Mouse (Mus musculus) forebrain, embryonic 13.5 days (tissue): ENCODE results near the gene Mboat7. TPM values are rescaled to one million over a fixed set of nuclear protein-coding genes. Genes with fewer than 3 reads are reported as not detected.

Source experiments
- ATAC-seq: fragments of 200-750 bp; cut with Nextera tagmentation; 2 replicates; pipeline ENCODE4 v1.8.0; 2017
- H3K27ac ChIP-seq: fragments of 300-500 bp; sonication (generic); 2 replicates; pipeline ENCODE4 v1.5.1; 2015; ENCODE audit warnings: inconsistent platforms, mild to moderate bottlenecking, moderate library complexity
- H3K27me3 ChIP-seq: fragments of 300-500 bp; sonication (generic); 2 replicates; pipeline ENCODE4 v1.6.1; 2015; ENCODE audit warnings: mild to moderate bottlenecking, inconsistent platforms
- H3K36me3 ChIP-seq: fragments of 300-500 bp; sonication (generic); 2 replicates; pipeline ENCODE4 v1.6.1; 2015; ENCODE audit warnings: mild to moderate bottlenecking, inconsistent platforms; ENCODE audit not compliant: poor library complexity, severe bottlenecking
- H3K4me1 ChIP-seq: fragments of 300-500 bp; sonication (generic); 2 replicates; pipeline ENCODE4 v1.6.1; 2015; ENCODE audit warnings: inconsistent platforms
- H3K4me2 ChIP-seq: fragments of 300-500 bp; sonication (generic); 2 replicates; pipeline ENCODE4 v1.6.1; 2015; ENCODE audit warnings: inconsistent platforms, mild to moderate bottlenecking, moderate library complexity
- H3K4me3 ChIP-seq: fragments of 300-500 bp; sonication (generic); 2 replicates; pipeline ENCODE4 v1.5.1; 2015; ENCODE audit warnings: mild to moderate bottlenecking, inconsistent platforms
- H3K9ac ChIP-seq: fragments of 300-500 bp; sonication (generic); 2 replicates; pipeline ENCODE4 v1.6.1; 2015; ENCODE audit warnings: mild to moderate bottlenecking, inconsistent platforms
- H3K9me3 ChIP-seq: fragments of 300-500 bp; sonication (generic); replicated peaks from 2 replicates; pipeline ENCODE4 v1.6.1; 2016; ENCODE audit warnings: inconsistent platforms
- WGBS: fragments of 180-500 bp; shearing (Covaris S2); methylation state at CpG from one replicate; pipeline ENCODE4 v1.1.7; 2015; 5-methylcytosine and 5-hydroxymethylcytosine counted together
- polyA plus RNA-seq: library from polyadenylated mRNA; unstranded; fragments of >200 nt; fragmentation: Nextera tagmentation; extraction: Ambion mirVana; gene quantifications from 2 replicates; pipeline ENCODE4 v1.2.1, GENCODE M21; 2015

Gene Mboat7
- polyA plus RNA-seq, 1 experiment from 2014 or later = 36.2 TPM

GRCm38 (mm10) chr7:3685400-3686187 is 7.7 kb downstream of the Mboat7 start:
- 90% methylated on average over 31 of the region's 31 CpGs for WGBS
- no peak overlapping the region for H3K9ac ChIP-seq
- H3K4me3 ChIP-seq = no peak overlapping the region
- ATAC-seq = no peak
- peak overlapping the region; percentile 75 for H3K27ac ChIP-seq
- H3K9me3 ChIP-seq = no peaks in the 10 kb centered on the region
- no peak overlapping the region for H3K4me2 ChIP-seq
- H3K27me3 ChIP-seq = no peaks in the 10 kb centered on the region
- peaks cover 39% of the 10 kb centered on the region for H3K36me3 ChIP-seq
- peaks cover 8% of the 10 kb centered on the region for H3K4me1 ChIP-seq

- Histone ChIP-seq H3K9me3 (no peaks in the 10 kb centered on the region), H3K27me3 (no peaks in the 10 kb centered on the region), H3K9ac (no peak overlapping the region), H3K4me2 (no peak overlapping the region), H3K4me1 (peaks cover 8% of the 10 kb centered on the region), H3K4me3 (no peak overlapping the region), H3K27ac (peak overlapping the region; percentile 75), H3K36me3 (peaks cover 44% of the 10 kb centered on the region)
- 78% methylated on average over 8 of the region's 8 CpGs for WGBS
- peak; percentile 15; the same call in 1 of the 2 replicates for ATAC-seq
These were observed 8.6 kb downstream of the Mboat7 start for GRCm38 (mm10) chr7:3684698-3685097.

DNA sequence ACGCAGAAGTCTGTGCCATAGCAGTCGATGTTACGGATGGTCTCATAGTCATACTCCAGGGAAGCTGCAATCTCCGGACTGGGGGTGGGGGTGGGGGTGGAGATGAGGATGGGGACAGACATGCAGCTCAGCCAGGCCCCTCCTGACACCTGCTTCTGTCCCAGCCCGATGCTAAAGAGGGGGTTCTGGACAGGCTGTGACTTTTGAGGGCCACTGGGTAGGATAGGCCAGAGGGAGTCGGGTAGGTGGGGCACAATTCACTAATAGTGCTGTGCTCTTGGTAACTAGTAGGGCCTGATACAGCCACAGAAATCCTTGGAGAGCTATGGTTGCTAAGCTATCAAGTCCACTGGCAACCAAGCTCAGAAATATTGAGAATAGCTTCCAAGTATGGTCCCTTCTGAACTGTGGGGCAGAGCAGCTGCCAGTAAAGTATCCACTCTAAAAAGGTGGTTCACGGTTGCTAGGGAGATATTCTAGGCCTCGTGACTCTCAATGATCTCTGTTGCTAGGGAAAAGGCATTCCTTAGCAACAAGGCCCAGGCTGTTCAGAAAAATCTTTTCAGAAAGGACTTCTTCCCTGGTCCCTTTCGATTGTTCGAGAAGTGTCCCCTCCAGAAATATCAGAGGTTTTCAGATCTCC is 9.3 kb downstream of the Mboat7 start:
- no peaks in the 10 kb centered on the region for H3K9me3 ChIP-seq
- 58% methylated on average over 10 of the region's 10 CpGs for WGBS
- no peaks in the 10 kb centered on the region for H3K27me3 ChIP-seq
- peak; percentile 69 for ATAC-seq
- H3K4me2 ChIP-seq = no peak overlapping the region
- H3K9ac ChIP-seq = no peak overlapping the region
- no peak overlapping the region for H3K4me3 ChIP-seq
- H3K4me1 ChIP-seq = peaks cover 8% of the 10 kb centered on the region
- peaks cover 44% of the 10 kb centered on the region for H3K36me3 ChIP-seq
- H3K27ac ChIP-seq = peak overlapping the region; percentile 75

DNA sequence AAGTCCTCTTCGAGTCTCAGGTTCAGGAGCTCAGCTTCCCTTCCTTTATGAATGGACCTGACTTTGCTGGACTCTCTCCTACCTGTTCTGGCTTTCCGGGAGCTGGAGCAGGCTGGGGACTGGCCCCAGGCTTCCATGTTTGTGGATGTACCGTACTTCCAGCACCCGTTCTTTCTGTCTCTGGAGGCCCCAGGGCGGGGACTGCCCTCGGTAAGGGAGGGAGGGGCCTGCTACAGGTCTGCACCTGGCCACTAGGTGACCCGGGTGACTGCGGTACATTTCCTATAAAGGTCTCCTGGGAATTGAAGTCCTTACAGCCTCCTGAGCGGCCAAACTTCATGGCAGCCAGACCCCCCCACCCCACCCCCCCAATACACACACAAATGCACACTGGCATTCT is 16.0 kb downstream of the Mboat7 start, which contains the start of gene Tmc4:
TSS of gene Tmc4 (minus strand) at position 212 of the 400 bp plus-strand sequence.
- H3K9me3 ChIP-seq = no peaks in the 10 kb centered on the region
- no peak within 1 kb of the TSS for H3K4me2 ChIP-seq
- ATAC-seq = no peak
- H3K4me1 ChIP-seq = no peaks in the 10 kb centered on the region
- no peak within 1 kb of the TSS for H3K9ac ChIP-seq
- peaks cover 13% of the 10 kb centered on the region; the same call in 1 of the 2 replicates for H3K36me3 ChIP-seq
- H3K27ac ChIP-seq = no peak within 1 kb of the TSS
- WGBS = 45% methylated on average over 9 of the region's 9 CpGs
- no peak within 1 kb of the TSS for H3K4me3 ChIP-seq
- H3K27me3 ChIP-seq = no peaks in the 10 kb centered on the region

DNA sequence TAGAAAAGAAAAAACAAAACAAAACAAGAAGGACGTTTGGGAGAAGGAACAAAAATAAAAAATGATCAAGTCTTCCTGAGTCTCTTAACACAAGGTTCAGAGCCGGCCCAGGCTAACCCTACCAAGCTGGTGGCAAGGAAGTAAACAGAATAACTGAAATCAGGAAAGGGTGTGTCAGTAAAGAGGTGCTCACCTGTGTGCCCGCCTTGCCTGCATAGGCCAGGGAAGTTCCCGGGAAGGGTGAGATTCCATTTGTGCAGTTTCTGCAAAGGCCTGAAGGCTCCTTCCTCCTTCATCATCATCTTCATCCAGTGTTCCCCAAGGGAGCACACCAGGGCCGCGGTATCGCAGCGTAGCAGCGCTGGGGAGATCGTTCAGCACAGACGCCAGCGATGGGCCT is 17.0 kb downstream of the Mboat7 start:
- no peak overlapping the region for H3K27ac ChIP-seq
- no peak overlapping the region for H3K9ac ChIP-seq
- H3K4me1 ChIP-seq = no peaks in the 10 kb centered on the region
- H3K4me3 ChIP-seq = no peak overlapping the region
- peaks cover 10% of the 10 kb centered on the region; the same call in 1 of the 2 replicates for H3K36me3 ChIP-seq
- H3K4me2 ChIP-seq = no peak overlapping the region
- no peak for ATAC-seq
- no peaks in the 10 kb centered on the region for H3K9me3 ChIP-seq
- WGBS = 86% methylated on average over 12 of the region's 12 CpGs
- H3K27me3 ChIP-seq = no peaks in the 10 kb centered on the region

DNA sequence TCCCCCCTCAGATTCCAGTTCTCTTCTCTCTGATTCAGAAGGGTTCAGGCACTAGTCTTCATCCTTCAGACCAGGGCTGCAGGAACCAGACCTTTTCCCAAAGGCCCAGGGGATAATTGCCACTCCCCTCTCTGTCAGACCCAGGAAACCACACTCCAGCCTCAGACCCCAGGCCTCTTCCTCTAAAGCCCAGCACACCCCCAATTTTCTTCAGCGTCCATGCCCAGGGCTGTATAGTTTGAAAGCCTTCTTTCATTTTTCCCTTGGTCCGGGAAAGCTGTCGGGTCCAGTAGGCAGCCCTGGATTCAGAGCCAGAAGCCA is 18.1 kb downstream of the Mboat7 start:
- ATAC-seq = no peak
- no peaks in the 10 kb centered on the region for H3K9me3 ChIP-seq

DNA sequence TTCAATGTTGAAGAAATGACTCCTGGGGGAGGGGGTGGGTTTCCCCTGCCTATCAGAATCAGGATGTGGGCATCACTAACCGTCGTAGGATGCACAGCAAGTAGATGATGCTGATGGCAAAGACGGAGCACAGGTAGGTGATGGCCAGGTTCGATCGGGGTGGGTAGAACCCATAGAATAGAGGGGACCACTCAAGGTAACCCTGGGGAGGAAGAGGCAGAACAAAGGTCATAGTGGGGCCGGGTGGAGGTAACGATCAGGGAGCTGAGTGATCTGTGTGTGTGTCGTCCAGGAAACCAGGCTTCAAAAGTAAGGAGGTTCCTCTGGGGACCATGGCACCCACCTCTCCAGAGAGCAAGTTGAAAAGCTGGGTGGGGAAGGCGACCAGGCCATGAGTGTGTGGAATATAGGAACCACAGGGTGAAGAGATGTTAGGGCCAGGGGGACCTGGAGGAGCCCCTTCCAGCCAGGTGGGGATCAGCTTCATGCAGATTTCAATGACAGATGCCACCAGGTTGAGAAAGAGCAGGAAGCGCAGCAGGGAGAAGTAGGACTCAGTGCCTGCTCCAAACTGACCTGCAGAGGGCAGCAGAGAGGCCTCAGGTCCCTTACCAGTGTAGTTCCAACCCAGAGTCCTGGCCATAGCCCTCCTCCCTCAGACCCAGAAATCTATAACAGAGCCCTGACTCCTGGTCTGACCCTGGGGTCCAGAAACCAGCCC is 18.7 kb downstream of the Mboat7 start:
- peaks cover 5% of the 10 kb centered on the region; the same call in 1 of the 2 replicates for H3K36me3 ChIP-seq
- H3K9ac ChIP-seq = no peak overlapping the region
- no peak overlapping the region for H3K27ac ChIP-seq
- no peaks in the 10 kb centered on the region for H3K9me3 ChIP-seq
- H3K4me3 ChIP-seq = no peak overlapping the region
- H3K4me1 ChIP-seq = no peaks in the 10 kb centered on the region
- H3K27me3 ChIP-seq = no peaks in the 10 kb centered on the region
- peak; percentile 90 for ATAC-seq
- WGBS = 72% methylated on average over 10 of the region's 10 CpGs
- H3K4me2 ChIP-seq = no peak overlapping the region

More for the DNA sequence above, 18.1 kb downstream of the Mboat7 start:
- no peak overlapping the region for H3K9ac ChIP-seq
- H3K27me3 ChIP-seq = no peaks in the 10 kb centered on the region
- H3K36me3 ChIP-seq = peaks cover 6% of the 10 kb centered on the region; the same call in 1 of the 2 replicates
- H3K27ac ChIP-seq = no peak overlapping the region
- no peak overlapping the region for H3K4me3 ChIP-seq
- H3K4me2 ChIP-seq = no peak overlapping the region
- H3K4me1 ChIP-seq = no peaks in the 10 kb centered on the region
- 81% methylated on average over 3 of the region's 3 CpGs for WGBS

GRCm38 (mm10) chr7:3666921-3667391 is 26.4 kb downstream of the Mboat7 start:
- Histone ChIP-seq H3K27me3 (no peaks in the 10 kb centered on the region), H3K9ac (no peak overlapping the region), H3K27ac (no peak overlapping the region), H3K36me3 (peaks cover 17% of the 10 kb centered on the region), H3K4me1 (peaks cover 23% of the 10 kb centered on the region), H3K4me2 (no peak overlapping the region), H3K9me3 (no peaks in the 10 kb centered on the region), H3K4me3 (no peak overlapping the region)
- ATAC-seq = no peak
- 16% methylated on average over 14 of the region's 14 CpGs for WGBS

DNA sequence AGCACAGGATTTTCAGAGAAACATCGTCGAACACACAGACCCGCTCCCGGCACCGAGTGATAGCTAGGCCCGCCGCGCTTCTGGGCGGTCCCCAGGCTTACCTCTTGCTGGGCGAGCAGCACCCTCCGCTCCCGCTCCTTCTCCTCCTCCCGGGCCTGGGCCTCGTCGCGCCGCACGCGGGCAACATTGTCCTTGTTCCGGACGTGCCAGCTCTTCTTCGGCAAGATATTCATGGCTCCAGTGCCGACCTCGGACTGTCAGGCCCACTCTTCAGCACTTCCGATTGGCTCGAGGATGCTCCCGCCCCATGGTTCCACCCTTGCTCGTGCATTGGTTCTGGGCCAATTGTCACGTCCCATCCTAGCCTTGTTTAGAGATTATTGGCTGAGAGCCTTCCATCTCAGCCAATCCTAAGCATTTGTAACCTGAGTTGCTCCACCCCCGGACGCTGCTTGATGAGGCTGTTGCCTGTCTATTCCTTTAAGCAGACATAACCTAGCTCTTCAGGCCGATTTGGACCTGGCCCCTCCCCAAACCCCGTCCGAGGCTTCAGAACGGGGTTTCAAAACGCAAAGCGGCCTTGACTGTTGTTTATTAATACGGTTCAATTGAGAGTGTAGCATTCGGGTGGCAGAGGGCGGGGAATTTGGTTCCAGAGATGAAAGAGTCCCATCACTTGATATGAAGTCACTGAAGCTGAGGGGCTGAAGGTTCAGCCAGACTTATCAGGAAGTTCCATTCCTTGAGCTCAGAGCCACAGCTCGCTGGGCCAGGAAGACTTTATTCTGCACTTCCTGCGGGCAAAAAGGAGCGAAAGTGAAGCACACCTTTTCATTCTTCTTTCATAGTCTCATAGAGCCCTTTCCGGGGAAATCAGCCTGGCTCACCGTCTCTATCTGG is 27.9 kb downstream of the Mboat7 start, which contains the start of gene Leng1:
TSS of gene Leng1 (minus strand) at position 626 of the 900 bp plus-strand sequence.
- H3K27me3 ChIP-seq = no peaks in the 10 kb centered on the region
- peak within 1 kb of the TSS; percentile 61 for H3K4me3 ChIP-seq
- H3K27ac ChIP-seq = peak within 1 kb of the TSS; percentile 64
- H3K9ac ChIP-seq = peak within 1 kb of the TSS; percentile 74
- no peaks in the 10 kb centered on the region for H3K9me3 ChIP-seq
- WGBS = 4% methylated on average over 45 of the region's 45 CpGs
- peak; percentile 99 for ATAC-seq
- peak within 1 kb of the TSS; percentile 66 for H3K4me2 ChIP-seq
- peaks cover 23% of the 10 kb centered on the region for H3K4me1 ChIP-seq
- peaks cover 30% of the 10 kb centered on the region for H3K36me3 ChIP-seq

DNA sequence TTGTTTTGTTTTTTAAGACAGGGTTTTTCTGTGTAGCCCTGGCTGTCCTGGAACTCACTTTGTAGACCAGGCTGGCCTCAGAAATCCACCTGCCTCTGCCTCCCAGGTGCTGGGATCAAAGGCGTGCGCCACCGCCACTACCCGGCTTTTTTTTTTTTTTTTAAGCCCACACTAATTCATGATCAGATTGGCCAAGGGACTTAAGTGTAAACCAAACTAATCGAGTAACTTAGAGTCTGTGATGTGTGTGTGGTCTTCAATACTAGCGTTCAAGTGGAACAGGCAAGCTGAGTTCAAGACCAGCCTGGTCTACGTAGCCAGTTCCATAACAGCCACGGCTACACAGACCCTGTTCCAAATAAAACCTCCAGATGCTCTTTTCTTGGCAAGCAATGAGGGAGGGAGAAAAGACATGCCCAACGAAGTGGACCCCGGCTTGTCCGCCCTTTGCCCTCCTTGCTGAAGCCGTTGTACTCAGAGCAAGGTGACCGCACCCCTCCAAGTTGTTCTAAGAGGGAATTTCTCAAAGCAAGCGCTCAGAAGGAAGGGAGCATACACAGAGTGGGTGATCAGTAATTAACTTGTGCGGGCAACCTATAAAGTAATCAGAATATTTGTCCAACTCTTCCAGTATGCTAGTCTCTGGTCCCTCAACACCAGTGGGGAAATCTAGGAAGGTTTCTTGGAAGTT is 28.7 kb downstream of the Mboat7 start:
- H3K4me2 ChIP-seq = peak overlapping the region; percentile 66
- H3K4me3 ChIP-seq = peak overlapping the region; percentile 61
- ATAC-seq = peak; percentile 7
- peaks cover 23% of the 10 kb centered on the region for H3K4me1 ChIP-seq
- WGBS = 31% methylated on average over 15 of the region's 15 CpGs
- no peaks in the 10 kb centered on the region for H3K27me3 ChIP-seq
- peaks cover 38% of the 10 kb centered on the region for H3K36me3 ChIP-seq
- H3K27ac ChIP-seq = peak overlapping the region; percentile 55
- no peaks in the 10 kb centered on the region for H3K9me3 ChIP-seq
- H3K9ac ChIP-seq = peak overlapping the region; percentile 74

- no peak overlapping the region for H3K9ac ChIP-seq
- WGBS = 93% methylated on average over 14 of the region's 14 CpGs
- no peak overlapping the region for H3K27ac ChIP-seq
- H3K4me1 ChIP-seq = peaks cover 6% of the 10 kb centered on the region
- peaks cover 97% of the 10 kb centered on the region for H3K36me3 ChIP-seq
- no peak for ATAC-seq
- H3K27me3 ChIP-seq = no peaks in the 10 kb centered on the region
- no peaks in the 10 kb centered on the region for H3K9me3 ChIP-seq
- no peak overlapping the region for H3K4me3 ChIP-seq
- no peak overlapping the region for H3K4me2 ChIP-seq
These were observed 34.7 kb downstream of the Mboat7 start for GRCm38 (mm10) chr7:3658578-3658977.
